Mouse (Mus musculus) liver, embryonic 11.5 days (tissue): ENCODE results near the gene Tnrc6c. TPM values are rescaled to one million over a fixed set of nuclear protein-coding genes. Genes with fewer than 3 reads are reported as not detected.

Experiments
- ATAC-seq: fragments of 200-750 bp; cut with Nextera tagmentation; replicated peaks from 2 replicates; pipeline ENCODE4 v1.8.0; 2017; ENCODE audit warnings: moderate number of reproducible peaks, mild to moderate bottlenecking, moderate TSS enrichment, moderate library complexity; ENCODE audit not compliant: low FRiP score
- DNase-seq: peaks from one replicate; pipeline ENCODE4 v3.0.0-alpha.2; 2017; ENCODE audit warnings: low spot score
- H3K27ac ChIP-seq: fragments of 300-500 bp; sonication (generic); 2 replicates; pipeline ENCODE4 v1.5.1; 2014; ENCODE audit warnings: mild to moderate bottlenecking, low read depth, low read length, control low read depth
- H3K27me3 ChIP-seq: fragments of 300-500 bp; sonication (generic); replicated peaks from 2 replicates; pipeline ENCODE4 v1.6.1; 2014; ENCODE audit warnings: low read length, mixed read lengths; ENCODE audit not compliant: control insufficient read depth, insufficient read depth
- H3K36me3 ChIP-seq: fragments of 300-500 bp; sonication (generic); 2 replicates; pipeline ENCODE4 v1.6.1; 2014; ENCODE audit warnings: mild to moderate bottlenecking, low read length, moderate library complexity, mixed read lengths; ENCODE audit not compliant: control insufficient read depth, insufficient read depth
- H3K4me1 ChIP-seq: fragments of 300-500 bp; sonication (generic); replicated peaks from 2 replicates; pipeline ENCODE4 v1.6.1; 2014; ENCODE audit warnings: low read length, mixed read lengths; ENCODE audit not compliant: control insufficient read depth, insufficient read depth
- H3K4me2 ChIP-seq: fragments of 300-500 bp; sonication (generic); 2 replicates; pipeline ENCODE4 v1.6.1; 2014; ENCODE audit warnings: mild to moderate bottlenecking, control low read depth, moderate library complexity
- H3K4me3 ChIP-seq: fragments of 300-500 bp; sonication (generic); 2 replicates; pipeline ENCODE4 v1.5.1; 2014; ENCODE audit warnings: low read depth, low read length, control low read depth
- H3K9ac ChIP-seq: fragments of 300-500 bp; sonication (generic); 2 replicates; pipeline ENCODE4 v1.6.1; 2014; ENCODE audit warnings: low read depth, low read length, control low read depth
- H3K9me3 ChIP-seq: fragments of 300-500 bp; sonication (generic); 2 replicates; pipeline ENCODE4 v1.6.1; 2016; ENCODE audit warnings: low read length, inconsistent platforms, mixed read lengths; ENCODE audit not compliant: control insufficient read depth
- WGBS: fragments of 180-500 bp; shearing (Covaris S2); extraction: QIAGEN DNeasy Blood & Tissue Kit; methylation state at CpG from one replicate; pipeline ENCODE4 v1.1.7; 2014; 5-methylcytosine and 5-hydroxymethylcytosine counted together
- polyA plus RNA-seq: library from polyadenylated mRNA; unstranded; fragments of >200 nt; fragmentation: Nextera tagmentation; extraction: Ambion mirVana; gene quantifications from 2 replicates; pipeline ENCODE4 v1.2.1, GENCODE M21; 2014

Gene Tnrc6c
- polyA plus RNA-seq, 1 experiment from 2014 or later: 8.0 TPM

- peaks cover 24% of the 10 kb centered on the region; the same call in 1 of the 2 replicates for H3K36me3 ChIP-seq
- no peak overlapping the region for H3K4me2 ChIP-seq
- no peak overlapping the region for H3K27ac ChIP-seq
- no peaks in the 10 kb centered on the region for H3K27me3 ChIP-seq
- no peak overlapping the region for H3K9ac ChIP-seq
- WGBS: 89% methylated on average over 10 of the region's 10 CpGs
- no peak overlapping the region for H3K4me3 ChIP-seq
- no peaks in the 10 kb centered on the region for H3K4me1 ChIP-seq
- H3K9me3 ChIP-seq: no peaks in the 10 kb centered on the region
- ATAC-seq (no peak), DNase-seq (no peak)
These were observed 95.3 kb downstream of the Tnrc6c start for GRCm38 (mm10) chr11:117749414-117749813.

- ATAC-seq (no peak), DNase-seq (no peak)
- Histone ChIP-seq H3K27ac (no peak overlapping the region), H3K9ac (no peak overlapping the region), H3K4me3 (no peak overlapping the region), H3K36me3 (peaks cover 29% of the 10 kb centered on the region), H3K27me3 (no peaks in the 10 kb centered on the region), H3K4me2 (no peak overlapping the region), H3K4me1 (no peaks in the 10 kb centered on the region), H3K9me3 (no peaks in the 10 kb centered on the region)
- WGBS: 87% methylated on average over 6 of the region's 6 CpGs
These were observed 97.5 kb downstream of the Tnrc6c start for GRCm38 (mm10) chr11:117751544-117751943.

- Histone ChIP-seq H3K27me3 (no peaks in the 10 kb centered on the region), H3K36me3 (peaks cover 39% of the 10 kb centered on the region), H3K4me3 (no peak overlapping the region), H3K4me1 (no peaks in the 10 kb centered on the region), H3K9me3 (no peaks in the 10 kb centered on the region), H3K4me2 (no peak overlapping the region), H3K9ac (no peak overlapping the region), H3K27ac (no peak overlapping the region)
- 96% methylated on average over 7 of the region's 7 CpGs for WGBS
- no peak for DNase-seq
- no peak for ATAC-seq
These were observed 101.8 kb downstream of the Tnrc6c start for GRCm38 (mm10) chr11:117755891-117756290.

- Histone ChIP-seq H3K4me3 (no peak overlapping the region), H3K4me2 (no peak overlapping the region), H3K27ac (no peak overlapping the region), H3K9me3 (no peaks in the 10 kb centered on the region), H3K36me3 (peaks cover 37% of the 10 kb centered on the region), H3K9ac (no peak overlapping the region), H3K27me3 (no peaks in the 10 kb centered on the region), H3K4me1 (no peaks in the 10 kb centered on the region)
- no peak for DNase-seq
- whole genome bisulfite sequencing: 90% methylated on average over 10 of the region's 10 CpGs
- no peak for ATAC-seq
These were observed 105.2 kb downstream of the Tnrc6c start for GRCm38 (mm10) chr11:117759267-117759666.

GRCm38 (mm10) chr11:117760374-117761119, 106.5 kb downstream of the Tnrc6c start:
- ATAC-seq (no peak), DNase-seq (no peak)
- Histone ChIP-seq H3K27ac (no peak overlapping the region), H3K4me2 (no peak overlapping the region), H3K36me3 (peaks cover 43% of the 10 kb centered on the region), H3K9me3 (no peaks in the 10 kb centered on the region), H3K4me1 (no peaks in the 10 kb centered on the region), H3K27me3 (no peaks in the 10 kb centered on the region), H3K4me3 (no peak overlapping the region), H3K9ac (no peak overlapping the region)
- 91% methylated on average over 26 of the region's 26 CpGs for whole genome bisulfite sequencing

GRCm38 (mm10) chr11:117761801-117762200, 107.7 kb downstream of the Tnrc6c start:
- H3K36me3 ChIP-seq: peaks cover 43% of the 10 kb centered on the region
- DNase-seq (no peak), ATAC-seq (no peak)
- no peak overlapping the region for H3K4me3 ChIP-seq
- no peaks in the 10 kb centered on the region for H3K9me3 ChIP-seq
- H3K4me1 ChIP-seq: no peaks in the 10 kb centered on the region
- no peak overlapping the region for H3K27ac ChIP-seq
- H3K27me3 ChIP-seq: no peaks in the 10 kb centered on the region
- H3K4me2 ChIP-seq: no peak overlapping the region
- no peak overlapping the region for H3K9ac ChIP-seq
- WGBS: 90% methylated on average over 13 of the region's 13 CpGs

- no peaks in the 10 kb centered on the region for H3K4me1 ChIP-seq
- peaks cover 44% of the 10 kb centered on the region for H3K36me3 ChIP-seq
- H3K9ac ChIP-seq: no peak overlapping the region
- DNase-seq (no peak), ATAC-seq (no peak)
- no peak overlapping the region for H3K27ac ChIP-seq
- no peak overlapping the region for H3K4me3 ChIP-seq
- H3K9me3 ChIP-seq: no peaks in the 10 kb centered on the region
- 86% methylated on average over 12 of the region's 12 CpGs for whole genome bisulfite sequencing
- no peaks in the 10 kb centered on the region for H3K27me3 ChIP-seq
- no peak overlapping the region for H3K4me2 ChIP-seq
These were observed 108.2 kb downstream of the Tnrc6c start for GRCm38 (mm10) chr11:117762246-117762645.

GRCm38 (mm10) chr11:117764319-117764718, 110.2 kb downstream of the Tnrc6c start:
- Histone ChIP-seq H3K9me3 (no peaks in the 10 kb centered on the region), H3K4me2 (no peak overlapping the region), H3K36me3 (peaks cover 35% of the 10 kb centered on the region), H3K9ac (no peak overlapping the region), H3K27ac (no peak overlapping the region), H3K4me3 (no peak overlapping the region), H3K4me1 (no peaks in the 10 kb centered on the region), H3K27me3 (no peaks in the 10 kb centered on the region)
- no peak for DNase-seq
- WGBS: 88% methylated on average over 9 of the region's 9 CpGs
- ATAC-seq: no peak

- Histone ChIP-seq H3K27me3 (no peaks in the 10 kb centered on the region), H3K9ac (no peak overlapping the region), H3K36me3 (peaks cover 26% of the 10 kb centered on the region), H3K4me2 (no peak overlapping the region), H3K27ac (no peak overlapping the region), H3K4me3 (no peak overlapping the region), H3K4me1 (no peaks in the 10 kb centered on the region), H3K9me3 (no peaks in the 10 kb centered on the region)
- WGBS: 83% methylated on average over 5 of the region's 5 CpGs
- no peak for ATAC-seq
- no peak for DNase-seq
These were observed 111.3 kb downstream of the Tnrc6c start for GRCm38 (mm10) chr11:117765361-117765760.
